Mouse (Mus musculus): ENCODE results near the gene Prkd1. TPM values are rescaled to one million over a fixed set of nuclear protein-coding genes. Genes with fewer than 3 reads are reported as not detected.
"Not testable (repeated sequence)": the region's sequence is repeated elsewhere in the genome, so short reads cannot be mapped to it uniquely, and the experiment has no call there.

Prkd1 gene
- total RNA-seq (2021) = 10 to 100 TPM; 13.5 to 18.6 TPM
- long read RNA-seq, experiment 1, transcript Prkd1-201 (19 exons, 3,653 nt) = major isoform, 9 of 39 reads
- long read RNA-seq, experiment 1, partial matches to known transcripts = 2 of 39 reads
- long read RNA-seq, experiment 1, other reads (novel, unspliced or antisense) = 28 of 39 reads
- long read RNA-seq, experiment 2, partial matches to known transcripts = 8 of 28 reads
- long read RNA-seq, experiment 2, other reads (novel, unspliced or antisense) = 17 of 28 reads

GRCm38 (mm10) chr12:50648671-50649541 lies at the start of gene Prkd1:
Gene Prkd1 (minus strand): TSS chr12:50649098.
- DNase-seq (ENCODE audit: low spot score in 2 of 2) = peak; percentile 74 to 76

GRCm38 (mm10) chr12:50697492-50697891 lies 48.6 kb upstream of the Prkd1 start:
- DNase-seq (ENCODE audit: low spot score in 2 of 2) = no peak

GRCm38 (mm10) chr12:50648176-50648670 lies 675 bp downstream of the Prkd1 start:
- DNase-seq (ENCODE audit: low spot score in 2 of 2) = no peak

GRCm38 (mm10) chr12:50646857-50647256 lies 2.0 kb downstream of the Prkd1 start:
- DNase-seq (ENCODE audit: low spot score in 2 of 2) = no peak

GRCm38 (mm10) chr12:50642671-50643070 lies 6.2 kb downstream of the Prkd1 start:
- DNase-seq (ENCODE audit: low spot score in 2 of 2) = no peak

GRCm38 (mm10) chr12:50640171-50640570 lies 8.7 kb downstream of the Prkd1 start:
- DNase-seq (ENCODE audit: low spot score in 2 of 2) = no peak

- DNase-seq (ENCODE audit: low spot score in 2 of 2) = peak; percentile 30 to 38
These were observed 14.5 kb downstream of the Prkd1 start for GRCm38 (mm10) chr12:50634436-50634835.

GRCm38 (mm10) chr12:50626100-50626499 lies 22.8 kb downstream of the Prkd1 start:
- not testable (repeated sequence) for DNase-seq (ENCODE audit: low spot score in 2 of 2)

GRCm38 (mm10) chr12:50624175-50624574 lies 24.7 kb downstream of the Prkd1 start:
- DNase-seq (ENCODE audit: low spot score in 2 of 2) = no peak

- no peak for DNase-seq (ENCODE audit: low spot score in 2 of 2)
These were observed 33.0 kb downstream of the Prkd1 start for GRCm38 (mm10) chr12:50615852-50616251.

- no peak for DNase-seq (ENCODE audit: low spot score in 2 of 2)
These were observed 34.6 kb downstream of the Prkd1 start for GRCm38 (mm10) chr12:50614341-50614740.

- DNase-seq (ENCODE audit: low spot score in 2 of 2) = no peak
These were observed 42.0 kb downstream of the Prkd1 start for GRCm38 (mm10) chr12:50606703-50607500.

- no peak for DNase-seq (ENCODE audit: low spot score in 2 of 2)
These were observed 49.5 kb downstream of the Prkd1 start for GRCm38 (mm10) chr12:50599370-50599769.

GRCm38 (mm10) chr12:50598053-50598988 lies 50.6 kb downstream of the Prkd1 start:
- DNase-seq (ENCODE audit: low spot score in 2 of 2) = no peak

- no peak for DNase-seq (ENCODE audit: low spot score in 2 of 2)
These were observed 51.4 kb downstream of the Prkd1 start for GRCm38 (mm10) chr12:50597467-50597866.

GRCm38 (mm10) chr12:50595777-50596176 lies 53.1 kb downstream of the Prkd1 start:
- no peak for DNase-seq (ENCODE audit: low spot score in 2 of 2)

GRCm38 (mm10) chr12:50594506-50594905 lies 54.4 kb downstream of the Prkd1 start:
- DNase-seq (ENCODE audit: low spot score in 2 of 2) = no peak

GRCm38 (mm10) chr12:50593481-50593880 lies 55.4 kb downstream of the Prkd1 start:
- DNase-seq (ENCODE audit: low spot score in 2 of 2) = no peak

GRCm38 (mm10) chr12:50588137-50588761 lies 60.6 kb downstream of the Prkd1 start:
- DNase-seq (ENCODE audit: low spot score in 2 of 2) = no peak

GRCm38 (mm10) chr12:50565198-50565597 lies 83.7 kb downstream of the Prkd1 start:
- no peak for DNase-seq (ENCODE audit: low spot score in 2 of 2)

Measured in adrenal gland, adult 18-20 months (tissue).